12 mouse cellular contexts compared by ENCODE assay signal in genomic region chr15:99421676-99422075, GRCm38 (mm10). TPM values are rescaled to one million over a fixed set of nuclear protein-coding genes. Genes with fewer than 3 reads are reported as not detected.
DNase-seq lines count a peak whose midpoint lies in the region; ATAC-seq and TF ChIP-seq lines count a peak whose summit lies in the region.
"Had no signal": no experiment of that assay in that cellular context is flagged by ENCODE, and none has a peak within 500 bp of the region (broad histone marks: within the 10 kb centered on the region; RNA-seq: fewer than 3 reads in every experiment).

No protein-coding gene starts in this region.

- no peaks in the 10 kb centered on the region for H3K9me3 ChIP-seq in heart, embryonic 13.5 days
- no peaks in the 10 kb centered on the region for H3K9me3 ChIP-seq in neural tube, embryonic 11.5 days (ENCODE audit: control insufficient read depth, low read length)
- H3K9me3 ChIP-seq in intestine, embryonic 15.5 days, result no peaks in the 10 kb centered on the region
- H3K9me3 ChIP-seq in stomach, postnatal 0 days (ENCODE audit: control insufficient read depth, low read length), result no peaks in the 10 kb centered on the region
- H3K9me3 ChIP-seq: megakaryocyte, embryonic 14.5 days had no signal

- peaks cover 39% of the 10 kb centered on the region for H3K4me1 ChIP-seq in heart, embryonic 13.5 days
- H3K4me1 ChIP-seq in neural tube, embryonic 11.5 days (ENCODE audit: control insufficient read depth, insufficient read depth, low read length), result no peaks in the 10 kb centered on the region; the same call in 1 of the 2 replicates
- 0 out of 2 replicates have a peak, but pooled peaks cover 8% of the 10 kb centered on the region for H3K4me1 ChIP-seq in intestine, embryonic 15.5 days (replicated peaks)
- H3K4me1 ChIP-seq in stomach, postnatal 0 days (replicated peaks; ENCODE audit: control insufficient read depth, insufficient read depth), result no peaks in the 10 kb centered on the region

- no peaks in the 10 kb centered on the region for H3K27me3 ChIP-seq in heart, embryonic 13.5 days (replicated peaks)
- no peaks in the 10 kb centered on the region for H3K27me3 ChIP-seq in neural tube, embryonic 11.5 days (ENCODE audit: control insufficient read depth, insufficient read depth, low read length)
- no peaks in the 10 kb centered on the region for H3K27me3 ChIP-seq in intestine, embryonic 15.5 days (replicated peaks)
- H3K27me3 ChIP-seq in stomach, postnatal 0 days (ENCODE audit: control insufficient read depth, insufficient read depth, low read length), result no peaks in the 10 kb centered on the region

- H3K9ac ChIP-seq in heart, embryonic 13.5 days, result no peak overlapping the region
- H3K9ac ChIP-seq in neural tube, embryonic 11.5 days (ENCODE audit: low read length), result no peak overlapping the region
- H3K9ac ChIP-seq in intestine, embryonic 15.5 days, result no peak overlapping the region
- H3K9ac ChIP-seq in stomach, postnatal 0 days (ENCODE audit: low read length), result no peak overlapping the region

- peaks cover 51% of the 10 kb centered on the region for H3K36me3 ChIP-seq in heart, embryonic 13.5 days
- H3K36me3 ChIP-seq in neural tube, embryonic 11.5 days (ENCODE audit: control insufficient read depth, insufficient read depth, low read length), result peaks cover 19% of the 10 kb centered on the region
- peaks cover 11% of the 10 kb centered on the region; the same call in 1 of the 2 replicates for H3K36me3 ChIP-seq in intestine, embryonic 15.5 days
- H3K36me3 ChIP-seq in stomach, postnatal 0 days (ENCODE audit: control insufficient read depth, insufficient read depth, low read length), result peaks cover 3% of the 10 kb centered on the region; the same call in 1 of the 2 replicates

- peak overlapping the region; percentile 94 for H3K27ac ChIP-seq in heart, embryonic 13.5 days (replicated peaks)
- H3K27ac ChIP-seq in neural tube, embryonic 11.5 days (ENCODE audit: low read depth, low read length), result peak overlapping the region; percentile 74
- peak overlapping the region; percentile 78; the same call in 1 of the 2 replicates for H3K27ac ChIP-seq in intestine, embryonic 15.5 days
- H3K27ac ChIP-seq in stomach, postnatal 0 days (replicated peaks), result peak overlapping the region; percentile 70; the same call in 1 of the 2 replicates

- 74% methylated on average over 8 of the region's 8 CpGs for WGBS in heart, embryonic 13.5 days
- 88% methylated on average over 8 of the region's 8 CpGs for WGBS in neural tube, embryonic 11.5 days
- WGBS in intestine, embryonic 15.5 days, result 71% methylated on average over 8 of the region's 8 CpGs
- 78% methylated on average over 8 of the region's 8 CpGs for WGBS in stomach, postnatal 0 days

- no peak for TF ChIP-seq EP300 in stomach, postnatal 0 days (optimal IDR thresholded peaks at IDR 0.05)

- H3K4me3 ChIP-seq in heart, embryonic 13.5 days, result no peak overlapping the region
- H3K4me3 ChIP-seq in neural tube, embryonic 11.5 days (ENCODE audit: low read depth, low read length), result no peak overlapping the region
- H3K4me3 ChIP-seq in intestine, embryonic 15.5 days (replicated peaks), result no peak overlapping the region
- no peak overlapping the region for H3K4me3 ChIP-seq in stomach, postnatal 0 days (ENCODE audit: low read depth, low read length)
- H3K4me3 ChIP-seq: megakaryocyte, embryonic 14.5 days had no signal

- DNase-seq in heart, postnatal 4 days, result no peak
- no peak for DNase-seq in neural tube, embryonic 11.5 days (ENCODE audit: low spot score)
- DNase-seq in neural tube, embryonic 10.5 days (ENCODE audit: extremely low spot score, low spot score), result no peak
- DNase-seq in stomach, postnatal 0 days (ENCODE audit: low spot score), result no peak
- DNase-seq in thymus, postnatal 36 days, result no peak
- DNase-seq in cerebellum, adult 9-10 months, result no peak
- DNase-seq: gastrocnemius, postnatal 10 days; layer of hippocampus, postnatal 36 days; right cerebral cortex, adult 18-20 months had no signal

- no peak overlapping the region for H3K4me2 ChIP-seq in heart, embryonic 13.5 days
- no peak overlapping the region for H3K4me2 ChIP-seq in neural tube, embryonic 11.5 days (ENCODE audit: low read depth)
- no peak overlapping the region for H3K4me2 ChIP-seq in intestine, embryonic 15.5 days (replicated peaks)
- no peak overlapping the region for H3K4me2 ChIP-seq in stomach, postnatal 0 days (replicated peaks; ENCODE audit: low read depth)

- ATAC-seq in heart, embryonic 13.5 days (ENCODE audit: extremely low read depth, insufficient number of reproducible peaks, low FRiP score, low TSS enrichment), result no peak
- ATAC-seq in neural tube, embryonic 11.5 days (ENCODE audit: insufficient read depth, low FRiP score, low TSS enrichment), result no peak
- ATAC-seq in intestine, embryonic 15.5 days, result no peak
- no peak for ATAC-seq in stomach, postnatal 0 days (ENCODE audit: low FRiP score, low TSS enrichment)

- no peak for TF ChIP-seq CTCF in stomach, postnatal 0 days (IDR thresholded peaks at IDR 0.05; ENCODE audit: low read depth)

RNA-seq across cellular contexts. Expression of gene Tmbim6, which starts 29.0 kb away (rescaled TPM):
- polyA plus RNA-seq in heart, embryonic 13.5 days (2015; fragmentation: Nextera tagmentation; extraction: Ambion mirVana), result 248 and 251 TPM in 2 replicates
- total RNA-seq in heart, postnatal 4 days (2021), result 100 to 1,000 TPM; 197 to 201 TPM
- 237 and 246 TPM in 2 replicates for polyA plus RNA-seq in neural tube, embryonic 11.5 days (2014; fragmentation: Nextera tagmentation; extraction: Ambion mirVana)
- polyA plus RNA-seq in intestine, embryonic 15.5 days (2015; fragmentation: Nextera tagmentation; extraction: Ambion mirVana), result 530 and 607 TPM in 2 replicates
- 469 and 479 TPM in 2 replicates for polyA plus RNA-seq in stomach, postnatal 0 days (2015; fragmentation: Nextera tagmentation; extraction: Ambion mirVana)

RNA-seq across cellular contexts. Expression of gene Nckap5l, which starts 35.9 kb away (rescaled TPM):
- 6.8 and 7.7 TPM in 2 replicates for polyA plus RNA-seq in heart, embryonic 13.5 days (2015; fragmentation: Nextera tagmentation; extraction: Ambion mirVana)
- 10 to 100 TPM; 20.0 to 23.6 TPM for total RNA-seq in heart, postnatal 4 days (2021)
- 14.9 TPM in 2 replicates for polyA plus RNA-seq in neural tube, embryonic 11.5 days (2014; fragmentation: Nextera tagmentation; extraction: Ambion mirVana)
- polyA plus RNA-seq in intestine, embryonic 15.5 days (2015; fragmentation: Nextera tagmentation; extraction: Ambion mirVana), result 4.7 and 5.9 TPM in 2 replicates
- polyA plus RNA-seq in stomach, postnatal 0 days (2015; fragmentation: Nextera tagmentation; extraction: Ambion mirVana), result 2.1 and 2.4 TPM in 2 replicates

RNA-seq across cellular contexts. Expression of gene Fmnl3, which starts 51.4 kb away (rescaled TPM):
- 12.9 and 13.0 TPM in 2 replicates for polyA plus RNA-seq in heart, embryonic 13.5 days (2015; fragmentation: Nextera tagmentation; extraction: Ambion mirVana)
- total RNA-seq in heart, postnatal 4 days (2021), result 10 to 100 TPM; 42.6 to 44.4 TPM
- 13.7 and 14.5 TPM in 2 replicates for polyA plus RNA-seq in neural tube, embryonic 11.5 days (2014; fragmentation: Nextera tagmentation; extraction: Ambion mirVana)
- 16.3 and 17.3 TPM in 2 replicates for polyA plus RNA-seq in intestine, embryonic 15.5 days (2015; fragmentation: Nextera tagmentation; extraction: Ambion mirVana)
- 8.0 and 8.6 TPM in 2 replicates for polyA plus RNA-seq in stomach, postnatal 0 days (2015; fragmentation: Nextera tagmentation; extraction: Ambion mirVana)

RNA-seq across cellular contexts. Expression of gene Bcdin3d, which starts 52.9 kb away (rescaled TPM):
- 10.5 and 13.7 TPM in 2 replicates for polyA plus RNA-seq in heart, embryonic 13.5 days (2015; fragmentation: Nextera tagmentation; extraction: Ambion mirVana)
- 1 to 10 TPM; 4.9 to 5.0 TPM for total RNA-seq in heart, postnatal 4 days (2021)
- 17.6 and 18.1 TPM in 2 replicates for polyA plus RNA-seq in neural tube, embryonic 11.5 days (2014; fragmentation: Nextera tagmentation; extraction: Ambion mirVana)
- polyA plus RNA-seq in intestine, embryonic 15.5 days (2015; fragmentation: Nextera tagmentation; extraction: Ambion mirVana), result 13.2 and 15.6 TPM in 2 replicates
- 9.3 and 10.4 TPM in 2 replicates for polyA plus RNA-seq in stomach, postnatal 0 days (2015; fragmentation: Nextera tagmentation; extraction: Ambion mirVana)
